Mouse (Mus musculus) stomach, embryonic 14.5 days (tissue): ENCODE measurements around the gene Syn1. TPM values are rescaled to one million over a fixed set of nuclear protein-coding genes. Genes with fewer than 3 reads are reported as not detected.

Source experiments
- microRNA-seq: library from miRNA; unstranded; fragments of <30 nt; microRNA quantifications from one replicate; pipeline ENCODE4, GENCODE M21; 2016
- polyA plus RNA-seq: library from polyadenylated mRNA; unstranded; fragments of >200 nt; fragmentation: Nextera tagmentation; extraction: Ambion mirVana; gene quantifications from 2 replicates; pipeline ENCODE4 v1.2.1, GENCODE M21; 2014

Syn1 gene
- polyA plus RNA-seq, 1 experiment from 2014 or later = 2.3 TPM

Small RNA genes within 50 kb of the gene (microRNA-seq; reads per million reads assigned to microRNA genes)
- gene Gm24824 (not detected), gene Mir5617 (not detected)

Other genes starting within 250 kb of the Syn1 start
- gene Cdk16, start 233.1 kb downstream of the Syn1 start, polyA plus RNA-seq = 74.2 and 79.8 TPM in 2 replicates
- 34.0 and 38.6 TPM in 2 replicates for gene Usp11, start 217.1 kb downstream of the Syn1 start, polyA plus RNA-seq
- gene Araf, start 123.2 kb downstream of the Syn1 start, polyA plus RNA-seq = 104 and 105 TPM in 2 replicates
- gene Timp1, start 50.8 kb downstream of the Syn1 start, polyA plus RNA-seq = 33.9 and 35.8 TPM in 2 replicates
- gene Cfp, start 10.6 kb upstream of the Syn1 start, polyA plus RNA-seq = 5.3 TPM in 2 replicates
- gene Elk1, start 29.6 kb upstream of the Syn1 start, polyA plus RNA-seq = 8.1 and 8.3 TPM in 2 replicates
- 46.1 and 49.8 TPM in 2 replicates for gene Uxt, start 41.0 kb upstream of the Syn1 start, polyA plus RNA-seq
- 8.5 and 8.7 TPM in 2 replicates for gene Zfp182, start 141.3 kb upstream of the Syn1 start, polyA plus RNA-seq
- not detected in 2 replicates for gene Spaca5, start 147.4 kb upstream of the Syn1 start, polyA plus RNA-seq
- 2.1 and 3.0 TPM in 2 replicates for gene Zfp300, start 168.5 kb upstream of the Syn1 start, polyA plus RNA-seq
- not detected in 2 replicates for gene Ssxa1, start 194.8 kb upstream of the Syn1 start, polyA plus RNA-seq